Mouse (Mus musculus): Measurements from ENCODE around the gene Pde6h.
A peak's percentile ranks its signal among the peaks of the same experiment; 100 is the strongest.

The Pde6h gene

DNA sequence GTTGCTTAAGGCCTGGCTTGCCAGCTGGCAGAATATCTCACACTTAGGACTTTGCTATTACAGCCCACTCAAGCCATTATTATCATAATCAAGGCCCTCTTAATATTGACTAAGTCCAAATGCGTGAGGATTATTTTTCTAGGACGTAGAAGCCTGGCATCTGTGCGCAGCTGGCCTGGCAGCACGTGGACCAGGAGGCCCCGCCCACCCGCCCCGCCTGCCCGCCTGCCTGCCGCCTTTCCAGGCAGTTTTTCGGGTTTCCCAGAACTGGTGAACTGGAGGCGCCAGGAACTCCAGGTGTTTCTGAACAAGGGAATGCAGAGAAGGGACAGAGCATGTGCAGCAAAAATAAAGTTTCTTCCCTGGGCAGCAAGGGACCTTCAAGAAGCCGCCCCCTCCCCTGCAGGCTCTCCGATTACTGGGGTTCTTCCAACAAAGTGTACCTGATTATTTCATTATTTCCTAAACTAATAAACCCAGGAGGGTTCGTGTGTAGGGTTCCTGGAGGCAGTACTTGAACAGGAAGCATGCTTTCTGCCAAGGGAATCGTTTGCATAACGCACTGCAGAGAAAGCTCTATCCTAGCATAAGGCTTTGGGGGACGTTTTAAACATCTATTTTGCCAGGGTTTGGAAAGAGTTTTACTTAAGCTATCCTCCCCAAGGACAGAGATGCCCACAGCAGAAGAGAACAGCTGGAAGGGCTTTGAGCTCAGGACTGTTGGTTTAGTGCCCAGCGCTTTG, 10.1 kb upstream of the Pde6h start:
- DNase-seq: peak; percentile 56

DNA sequence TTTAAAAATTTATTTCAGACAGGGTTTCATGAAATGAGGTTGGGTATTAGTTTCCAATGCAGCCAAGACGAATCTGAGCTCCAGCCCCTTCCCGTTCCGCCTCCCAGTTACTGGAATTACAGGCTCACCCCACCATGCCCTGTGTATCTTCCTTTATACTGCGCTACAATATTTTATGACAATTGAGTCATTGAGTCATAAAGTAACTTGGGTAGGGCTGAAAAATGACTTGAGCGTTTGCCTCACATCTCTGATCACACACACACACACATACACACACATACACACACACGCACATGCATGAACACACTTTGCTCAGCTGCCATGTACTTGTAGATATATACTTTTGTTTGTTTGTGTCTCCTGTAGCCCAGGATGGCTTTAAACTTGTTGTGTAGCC, 9.4 kb upstream of the Pde6h start:
- DNase-seq: no peak

DNA sequence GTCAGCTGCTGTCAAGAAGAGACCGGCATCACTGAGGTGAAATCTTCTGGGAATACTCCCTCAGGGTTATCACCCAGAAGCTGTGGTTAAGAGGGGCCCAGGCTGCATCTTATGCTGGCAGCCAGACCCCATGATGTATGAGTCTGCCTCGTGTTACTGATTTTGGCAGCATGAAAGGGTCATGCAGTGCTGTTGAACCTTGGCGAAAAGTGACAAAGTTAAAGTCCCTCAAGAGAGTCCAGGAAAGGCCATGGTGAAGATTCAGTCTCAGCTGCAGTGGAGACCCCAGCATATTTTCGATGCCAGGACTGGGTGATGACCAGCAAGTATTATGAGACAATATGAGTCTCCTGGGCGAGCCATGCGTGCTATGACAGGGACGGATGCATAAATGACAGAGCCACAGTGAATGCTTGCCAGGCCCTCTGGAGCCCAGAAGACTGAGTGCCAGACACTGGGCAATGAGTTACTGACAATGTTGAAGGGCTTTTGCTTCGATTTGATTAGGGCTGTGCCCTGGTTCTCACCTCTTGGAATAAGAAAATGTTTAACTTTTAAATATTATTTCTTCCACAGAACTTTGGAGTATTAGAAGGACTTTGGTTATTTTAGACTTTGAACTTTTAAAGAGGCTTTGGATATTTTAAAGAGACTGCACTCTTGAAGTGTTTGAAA, 7.8 kb upstream of the Pde6h start:
- no peak for DNase-seq

DNA sequence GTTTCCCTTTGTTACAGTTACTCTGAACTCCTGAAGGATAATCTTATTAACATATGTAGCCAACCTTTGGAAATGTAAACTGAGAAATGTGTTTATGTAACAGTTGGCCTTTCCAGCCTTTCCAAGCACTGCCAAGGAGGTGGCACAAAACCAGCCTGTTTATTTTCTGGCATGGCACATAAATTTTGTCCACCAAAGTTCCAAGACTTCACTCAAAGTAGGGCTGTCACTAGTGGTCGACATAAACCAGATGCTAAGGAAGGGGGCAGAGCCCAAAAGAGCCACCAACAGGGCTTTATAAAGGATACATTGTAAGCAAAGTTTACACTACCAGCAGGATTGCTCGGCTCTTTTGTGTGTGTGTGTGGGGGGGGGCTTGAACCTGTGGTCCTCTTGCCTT, 5.7 kb upstream of the Pde6h start:
- DNase-seq: no peak

DNA sequence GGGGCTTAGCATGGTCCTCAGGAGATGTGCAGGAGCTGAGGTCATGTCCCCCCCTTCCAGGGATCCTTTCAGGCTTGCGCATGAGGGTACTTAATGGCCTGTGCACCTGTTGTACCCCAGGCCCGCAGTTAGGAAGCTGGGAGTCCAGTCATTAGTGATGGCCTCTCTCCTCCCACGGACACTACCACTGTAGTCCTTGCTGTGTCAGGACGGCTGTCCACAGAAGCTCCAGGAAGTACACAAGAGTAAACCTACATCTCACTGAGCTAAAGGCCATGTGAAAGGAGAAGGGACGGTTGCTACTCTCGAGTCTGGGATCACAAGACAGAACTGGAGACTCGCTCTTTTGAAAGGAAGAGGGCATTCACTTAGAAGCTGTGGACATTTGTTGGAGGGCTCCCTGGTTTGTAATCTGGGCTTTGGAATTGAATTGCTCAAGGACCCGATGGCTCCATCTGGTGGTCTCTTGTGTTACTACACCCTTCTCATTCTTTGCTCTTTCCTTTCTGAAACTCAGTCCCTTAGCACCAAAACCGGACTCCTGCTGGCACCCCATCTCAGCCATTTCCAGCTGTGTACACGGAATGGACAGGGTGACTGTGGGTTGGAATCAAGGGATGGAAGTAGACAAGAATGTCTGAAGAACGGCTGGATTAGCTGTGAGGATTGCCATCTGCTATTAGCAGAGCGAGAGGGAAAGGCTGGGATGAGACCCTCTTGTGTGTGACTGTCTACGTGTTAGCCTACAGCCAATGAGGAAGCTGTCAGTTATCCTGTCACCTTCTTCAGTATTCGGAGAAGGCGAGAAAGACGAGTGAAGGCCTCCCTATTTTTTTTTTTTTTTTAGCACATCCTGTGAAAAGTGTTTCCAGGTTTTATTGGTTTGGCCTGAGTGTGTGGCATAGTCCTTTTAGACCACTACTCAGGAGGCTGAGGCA, 3.0 kb upstream of the Pde6h start:
- peak; percentile 91 for DNase-seq

DNA sequence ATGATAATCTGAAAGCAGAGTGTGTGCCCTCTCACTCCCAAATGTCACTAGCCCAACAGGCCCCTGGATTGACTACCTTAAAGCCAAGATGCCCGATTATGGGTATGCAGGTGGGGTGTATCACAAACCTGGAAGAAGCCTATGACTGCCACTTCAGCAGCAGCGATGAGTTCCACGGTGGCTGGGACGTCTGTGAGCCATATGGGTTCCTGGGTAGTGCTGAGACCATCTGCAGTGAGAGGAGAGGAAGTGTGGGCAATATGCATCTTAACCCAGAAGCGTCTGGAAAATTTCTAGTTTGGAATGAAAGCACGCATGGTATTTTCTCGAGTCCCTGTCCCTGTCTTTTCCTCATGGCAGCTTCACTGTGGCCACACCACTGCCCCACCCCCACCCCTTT, 2.0 kb upstream of the Pde6h start:
- no peak for DNase-seq

DNA sequence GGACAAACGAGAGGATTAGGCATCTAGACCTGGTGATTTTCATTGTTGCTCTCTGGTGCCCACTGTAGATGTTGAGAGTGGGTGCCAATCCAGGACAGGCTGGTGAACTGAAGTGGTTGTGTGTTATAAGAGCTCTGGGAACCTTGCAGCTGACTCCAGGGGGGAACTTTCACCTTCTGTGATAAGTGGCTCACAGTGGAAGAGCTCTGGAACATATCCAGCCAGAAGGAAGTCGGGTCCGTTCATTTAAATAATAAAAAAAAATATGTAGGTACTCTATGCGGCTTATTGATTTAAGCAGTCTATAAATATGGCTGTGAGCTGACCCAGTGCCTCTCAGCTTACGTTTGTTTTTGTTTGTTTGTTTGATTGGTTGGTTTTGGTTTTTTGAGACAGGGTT, 1.6 kb upstream of the Pde6h start, which contains the start of gene Erp27:
Erp27 (minus strand) TSS at position 101 of the 400 bp plus-strand sequence.
- no peak for DNase-seq

DNA sequence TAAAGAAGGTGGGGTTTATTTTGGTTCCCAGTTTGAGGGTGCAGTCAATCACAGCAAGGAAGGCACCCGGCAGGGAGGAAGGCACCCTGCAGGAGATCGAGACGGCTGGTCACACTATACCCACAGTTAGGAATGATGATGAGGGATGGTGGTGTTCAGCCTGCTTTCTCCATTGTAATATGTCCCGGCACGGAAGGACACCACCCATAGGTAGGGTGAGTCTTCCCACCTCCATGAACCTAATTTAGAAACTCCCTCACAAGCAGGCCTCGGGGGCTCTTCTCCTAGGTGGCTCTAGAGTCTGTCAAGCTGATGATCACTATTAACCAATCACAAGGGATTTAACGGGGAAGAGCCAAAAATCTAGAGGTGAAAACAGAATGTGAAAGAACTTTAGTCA, 761 bp upstream of the Pde6h start:
- DNase-seq: no peak

DNA sequence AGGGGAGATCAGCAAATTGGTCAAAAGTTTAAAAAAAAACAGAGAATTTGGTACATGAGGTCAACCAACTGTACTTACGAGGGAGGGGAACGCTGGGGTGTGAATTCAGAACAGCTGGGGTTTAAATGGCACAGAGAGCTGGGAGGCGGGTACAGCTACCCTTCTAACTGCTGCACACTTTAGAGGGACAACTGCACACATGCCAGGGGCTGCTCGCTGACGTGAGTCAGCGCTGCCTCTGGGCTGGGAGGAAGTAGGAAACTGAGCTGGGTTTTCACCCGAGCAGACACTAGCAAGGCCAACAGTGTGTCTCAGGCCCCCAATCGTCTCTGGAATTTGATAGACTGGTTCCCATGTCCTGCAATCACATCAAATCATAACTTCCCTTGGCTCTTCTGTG, 1.4 kb downstream of the Pde6h start:
- no peak for DNase-seq

DNA sequence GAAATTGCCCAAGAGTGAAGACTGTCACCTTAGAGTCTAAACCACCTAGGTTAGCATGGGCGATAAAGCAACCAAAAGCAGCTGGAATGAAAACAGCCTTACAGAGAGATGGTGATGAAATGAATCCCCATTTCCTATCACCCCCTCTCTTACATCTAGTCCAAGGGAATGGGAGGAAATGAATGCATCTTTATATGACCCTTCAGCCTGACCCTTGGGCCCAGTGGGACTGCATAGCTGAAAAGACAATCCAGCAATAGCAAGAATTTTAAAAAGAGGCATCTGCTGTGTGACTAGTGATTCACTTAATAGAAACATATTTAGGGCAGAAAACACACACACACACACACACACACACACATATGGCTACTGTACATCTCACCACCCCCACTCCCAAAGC, 4.0 kb downstream of the Pde6h start:
- no peak for DNase-seq

DNA sequence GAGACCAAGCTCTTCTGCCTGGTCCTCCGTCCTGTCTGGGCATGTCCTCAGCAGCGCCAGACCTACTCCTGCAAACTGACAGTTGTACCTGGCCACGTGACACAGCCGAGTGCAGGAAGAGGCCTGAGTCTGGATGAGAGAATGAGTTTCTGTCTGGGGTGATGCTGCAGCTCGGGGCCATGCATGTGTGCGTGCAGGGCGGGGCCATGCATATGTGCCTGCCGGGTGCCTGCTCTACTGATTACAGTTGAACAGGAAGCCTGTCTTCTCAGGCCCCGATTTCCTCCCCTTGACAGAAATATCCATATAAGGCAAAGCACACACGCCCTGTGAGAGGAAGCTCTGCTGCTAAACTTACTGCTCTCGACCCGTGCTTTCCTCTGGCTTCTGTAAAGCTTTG, 7.0 kb downstream of the Pde6h start:
- peak; percentile 72 for DNase-seq

DNA sequence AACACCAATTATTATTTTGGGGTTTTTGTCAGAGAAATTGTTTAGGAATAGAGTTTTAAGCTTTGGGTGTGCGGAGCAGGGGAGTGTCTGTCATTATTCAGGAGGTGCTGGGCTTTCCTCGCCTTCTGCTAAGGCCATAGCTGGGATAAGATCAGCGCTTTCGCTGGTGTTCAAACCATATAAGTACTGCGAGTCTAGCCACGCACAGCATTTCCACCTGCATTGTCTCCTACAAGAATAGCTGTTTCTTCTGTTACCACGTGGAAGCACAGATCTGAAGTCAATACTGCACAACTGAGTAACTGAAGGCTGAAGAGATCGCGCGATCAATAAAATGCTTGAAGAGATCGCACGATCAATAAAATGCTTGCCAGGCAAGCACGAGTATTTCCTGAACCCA, 7.6 kb downstream of the Pde6h start:
- no peak for DNase-seq

DNA sequence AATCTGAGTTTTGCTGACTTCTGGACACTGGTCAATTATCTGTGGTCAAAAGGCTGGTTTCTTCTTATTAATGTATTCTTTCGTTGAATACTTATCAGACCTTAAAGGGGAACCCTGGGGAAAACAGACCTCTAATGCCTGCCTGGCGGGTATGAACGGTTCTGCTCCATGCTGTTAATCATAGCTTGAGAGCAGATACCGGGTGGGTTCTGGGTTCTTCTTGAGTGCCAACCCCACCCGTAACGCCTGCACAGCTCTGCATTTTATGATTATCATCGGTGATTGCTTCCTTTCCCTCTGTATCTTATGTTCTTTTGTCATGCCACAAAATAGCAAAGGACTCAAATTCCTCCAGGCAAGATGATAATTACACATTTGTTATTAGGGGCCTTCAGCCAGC, 10.4 kb downstream of the Pde6h start:
- no peak for DNase-seq

DNA sequence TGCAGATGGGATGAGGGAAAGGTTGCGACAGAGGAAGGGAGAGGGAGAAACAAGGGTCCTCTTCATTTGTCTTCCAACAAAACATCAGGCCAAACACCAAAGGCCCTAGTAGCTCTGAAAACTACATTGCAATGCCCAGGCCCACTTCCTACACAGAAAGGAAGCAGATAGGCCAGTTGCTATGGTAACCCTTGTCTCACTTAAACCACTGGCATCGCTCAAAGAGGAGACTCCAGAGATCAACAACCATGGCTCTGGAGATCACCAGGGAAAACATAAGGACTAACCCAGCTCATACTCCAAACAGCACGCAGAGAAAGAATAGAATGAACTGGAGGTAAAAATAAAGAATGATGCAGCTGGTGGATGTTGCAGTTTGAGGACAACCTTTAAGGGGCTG, 11.6 kb downstream of the Pde6h start:
- no peak for DNase-seq

DNA sequence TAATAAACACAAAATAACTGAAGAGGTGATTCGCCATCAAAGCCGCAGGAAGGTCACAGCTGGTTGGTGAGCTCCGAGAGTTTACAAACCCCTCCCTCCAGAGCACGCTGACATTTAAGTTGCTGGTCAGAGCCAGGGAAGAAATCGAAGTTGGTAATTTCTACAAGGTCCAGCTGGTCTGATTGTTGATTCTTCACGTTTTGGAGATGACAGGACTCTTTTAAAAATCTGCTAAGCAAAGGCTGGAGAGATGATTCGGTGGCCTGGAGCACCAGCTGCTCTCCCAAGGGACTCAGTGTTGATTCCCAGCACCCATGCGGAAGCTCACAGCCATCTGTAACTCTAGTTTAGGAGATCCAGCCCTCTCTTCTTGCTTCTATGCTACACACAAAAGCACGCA, 12.7 kb downstream of the Pde6h start:
- no peak for DNase-seq

DNA sequence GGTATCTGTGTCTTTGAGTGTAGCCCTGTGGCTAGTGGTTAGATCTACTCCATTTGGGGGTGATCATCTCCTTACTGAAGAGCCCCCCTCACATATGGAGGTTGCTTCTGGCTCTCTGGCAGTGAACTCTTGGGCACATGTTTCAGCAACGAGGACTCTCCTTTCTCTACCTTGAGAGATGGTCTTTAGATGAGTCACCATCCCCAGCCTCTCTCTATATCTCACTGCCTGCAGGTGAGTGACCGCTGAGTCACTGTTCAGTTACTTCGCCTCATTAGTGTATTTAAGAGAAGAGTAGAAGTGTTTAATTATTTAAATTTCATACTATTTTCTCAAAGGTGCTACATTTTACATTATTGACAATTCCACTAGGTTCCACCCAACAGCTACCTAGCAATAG, 13.5 kb downstream of the Pde6h start:
- no peak for DNase-seq

DNA sequence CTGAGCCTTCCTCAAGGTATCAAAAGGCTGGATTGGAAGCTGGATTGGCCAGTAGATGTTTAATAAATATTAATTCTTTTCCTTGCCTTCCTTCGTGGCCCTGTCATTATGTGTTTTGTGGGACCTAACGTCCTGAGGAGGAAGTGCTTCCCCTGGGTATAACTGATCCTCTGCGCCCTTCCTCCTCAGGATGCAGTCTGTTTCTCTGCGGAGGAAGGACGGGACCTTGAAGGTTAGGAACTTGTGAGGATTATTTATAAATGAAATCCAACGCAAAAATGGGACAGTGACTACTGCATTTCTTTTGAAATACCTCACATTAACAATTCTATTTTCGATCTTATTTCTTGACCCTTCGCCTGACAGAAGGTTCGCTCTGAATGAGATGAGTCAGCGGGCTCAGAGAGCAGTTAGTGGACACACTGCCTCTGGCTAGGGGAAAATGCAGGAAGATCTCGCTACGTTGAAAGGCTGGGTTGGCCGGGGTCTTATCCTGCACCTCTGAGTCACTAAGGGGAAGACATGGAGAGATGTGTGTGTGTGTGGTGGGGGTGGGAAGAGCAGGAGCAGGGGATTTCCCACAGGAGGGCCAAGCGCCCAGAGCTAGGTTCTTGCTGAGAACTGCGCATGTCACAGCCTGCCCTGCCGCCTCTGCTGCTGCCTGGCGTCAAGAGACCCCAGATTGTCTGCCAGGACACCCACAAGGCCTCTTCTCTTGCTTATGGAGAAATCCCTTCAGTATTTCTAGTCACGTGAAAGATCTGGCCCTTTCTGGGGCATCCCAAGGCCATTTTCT, 14.9 kb downstream of the Pde6h start:
- DNase-seq: no peak

DNA sequence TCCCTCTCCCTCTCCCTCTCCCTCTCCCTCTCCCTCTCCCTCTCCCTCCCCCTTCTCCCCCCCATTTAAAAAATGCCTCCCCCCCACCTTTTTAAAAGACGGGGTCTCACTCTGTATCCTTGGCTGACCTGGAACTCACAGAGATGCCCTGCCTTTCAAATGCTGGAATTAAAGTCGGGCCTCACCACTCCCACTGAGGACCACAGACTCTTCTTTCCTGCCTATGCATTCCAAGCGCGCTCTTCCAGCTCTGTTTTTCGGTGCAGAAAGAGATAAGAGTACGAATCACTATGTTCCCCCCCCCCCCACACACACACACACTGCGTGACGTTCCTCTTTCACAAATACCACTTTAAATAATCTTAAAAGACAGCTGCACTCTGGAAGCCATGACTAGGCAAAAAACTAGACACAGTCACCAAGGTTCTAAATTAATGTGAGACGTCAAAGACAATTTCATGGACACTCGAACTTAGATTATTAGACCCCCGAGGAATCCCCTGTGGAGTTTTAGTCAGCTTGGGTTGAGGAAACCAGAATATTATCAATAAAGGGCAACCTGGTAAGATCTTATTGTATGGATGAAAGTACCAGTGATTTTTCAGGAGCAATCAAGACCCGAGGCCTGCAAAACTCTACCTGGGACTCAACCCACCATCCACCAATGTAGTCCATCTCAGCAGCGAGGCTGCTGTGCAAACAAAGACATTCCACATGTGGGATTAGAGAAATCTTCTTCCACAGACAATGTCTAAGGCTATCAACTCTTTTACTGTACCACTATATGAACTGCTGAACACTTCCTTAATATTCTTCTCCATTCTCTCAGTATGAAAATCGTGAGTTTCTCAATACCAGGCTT, 15.9 kb downstream of the Pde6h start:
- no peak for DNase-seq

DNA sequence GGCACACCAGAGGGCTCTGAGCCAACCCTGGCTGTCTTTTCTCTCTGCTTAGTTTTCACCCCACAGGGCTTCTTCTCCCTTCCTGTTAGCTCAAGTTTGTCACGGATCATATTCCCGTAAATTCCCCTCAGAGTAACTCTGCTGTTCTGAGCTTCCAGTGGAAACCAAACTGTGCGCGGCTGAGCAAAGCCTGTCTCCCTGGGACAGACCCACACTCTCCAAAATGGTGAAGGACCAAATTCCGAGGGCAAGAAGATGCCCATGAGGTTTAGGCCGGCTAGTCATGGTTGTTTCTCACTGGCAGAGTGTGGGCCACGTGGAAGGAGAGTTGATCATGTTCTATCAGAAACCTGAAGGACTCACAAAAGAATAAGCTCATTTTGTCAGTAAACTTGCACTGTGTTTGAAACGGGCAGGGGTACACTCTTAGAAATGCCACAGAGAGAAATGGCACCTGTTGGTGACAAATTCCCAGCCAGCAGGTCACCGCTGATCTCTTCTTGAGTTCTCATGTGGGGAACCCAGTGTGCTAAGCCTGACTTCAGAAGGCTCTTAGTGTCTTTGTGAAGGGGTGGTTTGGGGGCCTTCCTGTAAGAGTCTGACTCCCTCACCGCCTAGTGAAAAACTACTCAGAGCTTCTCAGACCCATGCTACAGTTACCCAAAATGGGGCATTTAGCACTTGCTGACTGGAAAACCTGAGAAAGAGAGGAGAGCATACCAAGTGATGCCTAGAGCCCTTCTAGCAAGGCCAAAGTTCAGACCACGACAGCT, 16.7 kb downstream of the Pde6h start:
- peak; percentile 60 for DNase-seq

DNA sequence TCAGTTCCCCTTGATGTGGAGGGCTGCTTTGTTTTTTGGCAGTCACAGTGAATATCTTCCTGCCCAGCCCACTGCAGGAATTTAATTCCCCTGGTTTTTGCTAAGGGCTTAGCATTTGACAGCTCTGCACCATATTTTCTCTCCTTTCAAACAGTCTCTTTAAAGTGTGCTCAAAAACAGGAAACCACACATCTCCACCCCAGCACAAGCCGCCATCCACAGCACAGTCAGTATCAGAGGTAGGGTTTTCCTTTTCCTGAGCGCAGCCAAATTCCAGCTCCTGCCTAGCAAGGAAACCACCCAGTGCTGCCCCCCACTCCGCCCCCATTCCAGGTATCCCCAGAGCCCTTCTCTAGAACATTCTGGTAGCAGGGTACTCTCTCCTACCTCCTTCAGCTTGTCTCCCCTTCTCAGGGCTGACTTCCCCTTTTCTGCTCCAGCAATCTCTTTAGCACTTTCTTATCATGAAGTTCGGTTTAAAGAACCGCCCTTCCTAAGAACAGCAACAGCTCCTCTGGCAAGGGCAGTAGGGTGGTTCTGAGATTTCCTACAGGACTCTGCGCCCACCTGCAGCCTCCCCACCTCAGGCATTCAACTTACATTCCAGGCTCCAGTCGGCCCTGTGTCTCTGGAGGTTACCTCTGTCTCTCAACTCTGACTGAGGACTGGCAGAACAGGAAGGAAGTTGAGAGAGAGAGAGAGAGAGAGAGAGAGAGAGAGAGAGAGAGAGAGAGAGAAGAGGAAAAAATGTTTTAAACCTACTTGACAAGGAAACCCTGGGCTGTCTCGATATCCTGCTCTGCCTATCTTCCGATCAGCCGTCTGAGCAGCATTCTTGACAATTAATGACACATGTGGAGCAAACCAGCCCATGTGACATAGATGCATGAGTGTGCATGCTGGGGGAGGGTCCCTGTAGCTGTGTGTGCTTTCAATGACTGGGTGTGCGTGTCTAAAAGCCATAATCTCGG, 17.7 kb downstream of the Pde6h start, which contains the start of gene Arhgdib:
Arhgdib (minus strand) TSS at position 849 of the 971 bp plus-strand sequence.
- peak; percentile 47 for DNase-seq

Data from lung, postnatal 36 days (tissue).